ENCODE assay signal across 8 mouse cellular contexts in genomic region chr8:105476628-105477413, GRCm38 (mm10). TPM values are rescaled to one million over a fixed set of nuclear protein-coding genes. Genes with fewer than 3 reads are reported as not detected.
A peak's percentile ranks its signal among the peaks of the same experiment; 100 is the strongest.
DNase-seq lines count a peak whose midpoint lies in the region; ATAC-seq and TF ChIP-seq lines count a peak whose summit lies in the region.

No protein-coding gene starts in this region.

- no peak overlapping the region for H3K4me2 ChIP-seq in hindbrain, postnatal 0 days (ENCODE audit: low read depth, low read length)
- H3K4me2 ChIP-seq in hindbrain, embryonic 13.5 days = no peak overlapping the region
- 0 out of 2 replicates have a peak overlapping the region, but pooled peaks have one; percentile 19 for H3K4me2 ChIP-seq in heart, embryonic 13.5 days
- no peak overlapping the region for H3K4me2 ChIP-seq in liver, embryonic 12.5 days

- DNase-seq in hindbrain, postnatal 0 days (ENCODE audit: low spot score) = peak; percentile 72
- peak; percentile 71 for DNase-seq in cerebellum, adult 11-12 months
- DNase-seq in retina, postnatal 1 day = peak; percentile 76

- H3K9ac ChIP-seq in hindbrain, postnatal 0 days (replicated peaks; ENCODE audit: low read length) = no peak overlapping the region
- H3K9ac ChIP-seq in hindbrain, embryonic 13.5 days = no peak overlapping the region
- H3K9ac ChIP-seq in ES-Bruce4 (ENCODE audit: low read depth, poor library complexity, severe bottlenecking) = no peak overlapping the region
- peak overlapping the region; percentile 41; the same call in 1 of the 2 replicates for H3K9ac ChIP-seq in heart, embryonic 13.5 days
- no peak overlapping the region for H3K9ac ChIP-seq in liver, embryonic 12.5 days

- no peaks in the 10 kb centered on the region for H3K9me3 ChIP-seq in hindbrain, postnatal 0 days (ENCODE audit: low read length)
- H3K9me3 ChIP-seq in hindbrain, embryonic 13.5 days = no peaks in the 10 kb centered on the region
- H3K9me3 ChIP-seq in ES-Bruce4 (replicated peaks; ENCODE audit: control insufficient read depth, insufficient read depth, low read length, poor library complexity, severe bottlenecking) = no peaks in the 10 kb centered on the region
- H3K9me3 ChIP-seq in heart, embryonic 13.5 days = no peaks in the 10 kb centered on the region
- H3K9me3 ChIP-seq in liver, embryonic 12.5 days (replicated peaks) = no peaks in the 10 kb centered on the region

- peaks cover 10% of the 10 kb centered on the region; the same call in 1 of the 2 replicates for H3K36me3 ChIP-seq in hindbrain, postnatal 0 days (ENCODE audit: insufficient read depth, low read length)
- peaks cover 20% of the 10 kb centered on the region; the same call in 1 of the 2 replicates for H3K36me3 ChIP-seq in hindbrain, embryonic 13.5 days
- no peaks in the 10 kb centered on the region for H3K36me3 ChIP-seq in ES-Bruce4 (ENCODE audit: control insufficient read depth, insufficient read depth, low read length, poor library complexity, severe bottlenecking)
- H3K36me3 ChIP-seq in heart, embryonic 13.5 days = peaks cover 18% of the 10 kb centered on the region
- no peaks in the 10 kb centered on the region for H3K36me3 ChIP-seq in liver, embryonic 12.5 days

- H3K4me3 ChIP-seq in hindbrain, postnatal 0 days (ENCODE audit: low read length) = no peak overlapping the region
- H3K4me3 ChIP-seq in hindbrain, embryonic 13.5 days = no peak overlapping the region
- no peak overlapping the region for H3K4me3 ChIP-seq in ES-Bruce4 (ENCODE audit: low read depth, low read length)
- H3K4me3 ChIP-seq in heart, embryonic 13.5 days = no peak overlapping the region
- no peak overlapping the region for H3K4me3 ChIP-seq in liver, embryonic 12.5 days

- H3K4me1 ChIP-seq in hindbrain, postnatal 0 days (ENCODE audit: insufficient read depth, low read length) = peaks cover 23% of the 10 kb centered on the region
- H3K4me1 ChIP-seq in hindbrain, embryonic 13.5 days (replicated peaks) = peaks cover 51% of the 10 kb centered on the region
- peaks cover 3% of the 10 kb centered on the region for H3K4me1 ChIP-seq in ES-Bruce4 (ENCODE audit: control insufficient read depth, insufficient read depth, low read length)
- H3K4me1 ChIP-seq in heart, embryonic 13.5 days = peaks cover 75% of the 10 kb centered on the region
- H3K4me1 ChIP-seq in liver, embryonic 12.5 days = peaks cover 24% of the 10 kb centered on the region

- peak; percentile 91 for TF ChIP-seq CTCF in hindbrain, postnatal 0 days (IDR thresholded peaks at IDR 0.05; ENCODE audit: low read depth)
- peak; percentile 97 for TF ChIP-seq CTCF in ES-Bruce4 (IDR thresholded peaks at IDR 0.05; ENCODE audit: low read depth, low read length)

- peak; percentile 53; the same call in 1 of the 2 replicates for TF ChIP-seq EP300 in ES-Bruce4 (IDR thresholded peaks at IDR 0.05; ENCODE audit: insufficient read depth, low read depth, low read length)

- ATAC-seq in hindbrain, postnatal 0 days = no peak; the same call in 1 of the 2 replicates
- no peak for ATAC-seq in hindbrain, embryonic 13.5 days (ENCODE audit: low FRiP score)
- no peak for ATAC-seq in heart, embryonic 13.5 days (ENCODE audit: extremely low read depth, insufficient number of reproducible peaks, low FRiP score, low TSS enrichment)
- ATAC-seq in liver, embryonic 12.5 days = 0 out of 2 replicates have a peak, but pooled peaks have one; percentile 20
- ATAC-seq in activated CD4-positive, CD25-positive, alpha-beta regulatory T cell, adult 4 months = no peak

- no peak overlapping the region for H3K27ac ChIP-seq in hindbrain, postnatal 0 days
- H3K27ac ChIP-seq in hindbrain, embryonic 13.5 days = no peak overlapping the region
- H3K27ac ChIP-seq in ES-Bruce4 (ENCODE audit: insufficient read depth, low read length) = no peak overlapping the region
- peak overlapping the region; percentile 34; the same call in 1 of the 2 replicates for H3K27ac ChIP-seq in heart, embryonic 13.5 days (replicated peaks)
- H3K27ac ChIP-seq in liver, embryonic 12.5 days = no peak overlapping the region

- no peaks in the 10 kb centered on the region for H3K27me3 ChIP-seq in hindbrain, postnatal 0 days (ENCODE audit: insufficient read depth, low read length)
- H3K27me3 ChIP-seq in hindbrain, embryonic 13.5 days = peaks cover 8% of the 10 kb centered on the region; the same call in 1 of the 2 replicates
- H3K27me3 ChIP-seq in ES-Bruce4 (ENCODE audit: control insufficient read depth, insufficient read depth, low read length, poor library complexity, severe bottlenecking) = no peaks in the 10 kb centered on the region
- H3K27me3 ChIP-seq in heart, embryonic 13.5 days (replicated peaks) = peaks cover 32% of the 10 kb centered on the region
- H3K27me3 ChIP-seq in liver, embryonic 12.5 days (replicated peaks) = peaks cover 69% of the 10 kb centered on the region

- TF ChIP-seq POLR2A in ES-Bruce4 (IDR thresholded peaks at IDR 0.05; ENCODE audit: insufficient read depth, low read length) = no peak

- 43% methylated on average over 25 of the region's 25 CpGs for WGBS in hindbrain, postnatal 0 days
- 42% methylated on average over 25 of the region's 25 CpGs for WGBS in hindbrain, embryonic 13.5 days
- WGBS in heart, embryonic 13.5 days = 43% methylated on average over 25 of the region's 25 CpGs
- WGBS in liver, embryonic 12.5 days (ENCODE audit: insufficient replicate concordance) = 39% methylated on average over 25 of the region's 25 CpGs

RNA-seq across cellular contexts. Expression of gene Tppp3, which starts 5.5 kb away (rescaled TPM):
- total RNA-seq in hindbrain, postnatal 0 days (2014; rRNA removed) = 106 and 108 TPM in 2 replicates
- 197 and 201 TPM in 2 replicates for polyA plus RNA-seq in hindbrain, postnatal 0 days (2015; fragmentation: Nextera tagmentation; extraction: Ambion mirVana)
- polyA plus RNA-seq in hindbrain, embryonic 13.5 days (2015; fragmentation: Nextera tagmentation; extraction: Ambion mirVana) = 170 and 181 TPM in 2 replicates
- 14.4 and 19.0 TPM in 2 replicates for polyA plus RNA-seq in ES-Bruce4 (2011; ENCODE audit: insufficient read depth, insufficient read length, low read depth, missing spikeins)
- polyA plus RNA-seq in heart, embryonic 13.5 days (2015; fragmentation: Nextera tagmentation; extraction: Ambion mirVana) = 12.3 TPM in 2 replicates
- 1.2 and 1.4 TPM in 2 replicates for polyA plus RNA-seq in liver, embryonic 12.5 days (2016; fragmentation: Nextera tagmentation; extraction: Ambion mirVana)
- under 1 TPM; 0.50 to 0.60 TPM for polyA plus RNA-seq in activated CD4-positive, CD25-positive, alpha-beta regulatory T cell, adult 4 months (2017; shearing (Covaris generic))

RNA-seq across cellular contexts. Expression of gene Zdhhc1, which starts 19.9 kb away (rescaled TPM):
- 49.3 and 54.2 TPM in 2 replicates for total RNA-seq in hindbrain, postnatal 0 days (2014; rRNA removed)
- 31.3 and 34.7 TPM in 2 replicates for polyA plus RNA-seq in hindbrain, postnatal 0 days (2015; fragmentation: Nextera tagmentation; extraction: Ambion mirVana)
- polyA plus RNA-seq in hindbrain, embryonic 13.5 days (2015; fragmentation: Nextera tagmentation; extraction: Ambion mirVana) = 30.9 and 34.3 TPM in 2 replicates
- polyA plus RNA-seq in ES-Bruce4 (2011; ENCODE audit: insufficient read depth, insufficient read length, low read depth, missing spikeins) = 6.8 and 9.2 TPM in 2 replicates
- 21.8 and 22.3 TPM in 2 replicates for polyA plus RNA-seq in heart, embryonic 13.5 days (2015; fragmentation: Nextera tagmentation; extraction: Ambion mirVana)
- polyA plus RNA-seq in liver, embryonic 12.5 days (2016; fragmentation: Nextera tagmentation; extraction: Ambion mirVana) = 4.0 and 4.6 TPM in 2 replicates
- polyA plus RNA-seq in activated CD4-positive, CD25-positive, alpha-beta regulatory T cell, adult 4 months (2017; shearing (Covaris generic)) = under 1 TPM; 0.43 to 0.62 TPM

RNA-seq across cellular contexts. Expression of gene Hsd11b2, which starts 41.7 kb away (rescaled TPM):
- 6.1 and 9.9 TPM in 2 replicates for total RNA-seq in hindbrain, postnatal 0 days (2014; rRNA removed)
- 6.3 and 7.4 TPM in 2 replicates for polyA plus RNA-seq in hindbrain, postnatal 0 days (2015; fragmentation: Nextera tagmentation; extraction: Ambion mirVana)
- 7.8 and 11.0 TPM in 2 replicates for polyA plus RNA-seq in hindbrain, embryonic 13.5 days (2015; fragmentation: Nextera tagmentation; extraction: Ambion mirVana)
- 0.54 and 0.61 TPM in 2 replicates for polyA plus RNA-seq in ES-Bruce4 (2011; ENCODE audit: insufficient read depth, insufficient read length, low read depth, missing spikeins)
- polyA plus RNA-seq in heart, embryonic 13.5 days (2015; fragmentation: Nextera tagmentation; extraction: Ambion mirVana) = 1.2 and 1.5 TPM in 2 replicates
- 6.0 and 6.7 TPM in 2 replicates for polyA plus RNA-seq in liver, embryonic 12.5 days (2016; fragmentation: Nextera tagmentation; extraction: Ambion mirVana)
- polyA plus RNA-seq in activated CD4-positive, CD25-positive, alpha-beta regulatory T cell, adult 4 months (2017; shearing (Covaris generic)) = not detected
